Mouse (Mus musculus): Measurements from ENCODE around the gene Zbed4.

GRCm38 (mm10) chr15:88741366-88741765 is 10.1 kb upstream of the Zbed4 start:
- no peak for TF ChIP-seq TAL1 (IDR thresholded peaks at IDR 0.05; ENCODE audit: low read length)
- no peak for TF ChIP-seq GATA1 (IDR thresholded peaks at IDR 0.05; ENCODE audit: low read length)
